Mouse (Mus musculus): ENCODE data around the gene Sh3d21. TPM values are rescaled to one million over a fixed set of nuclear protein-coding genes. Genes with fewer than 3 reads are reported as not detected.
"Not testable (repeated sequence)": the region's sequence is repeated elsewhere in the genome, so short reads cannot be mapped to it uniquely, and the experiment has no call there.

The Sh3d21 gene
- polyA plus RNA-seq, 1 experiment from 2014 or later = 7.0 TPM

GRCm38 (mm10) chr4:126194216-126194615, 30.9 kb upstream of the Sh3d21 start:
- ATAC-seq (ENCODE audit: insufficient read depth) (no peak), DNase-seq (no peak)
- H3K27ac ChIP-seq (ENCODE audit: low read depth) = no peak overlapping the region
- no peaks in the 10 kb centered on the region for H3K9me3 ChIP-seq (ENCODE audit: low read depth, low read length)
- H3K4me3 ChIP-seq (ENCODE audit: low read depth, low read length) = no peak overlapping the region
- H3K9ac ChIP-seq = no peak overlapping the region
- H3K27me3 ChIP-seq (ENCODE audit: insufficient read depth, low read length) = no peaks in the 10 kb centered on the region
- H3K4me2 ChIP-seq = no peak overlapping the region
- 0 out of 2 replicates have a peak, but pooled peaks cover 3% of the 10 kb centered on the region for H3K4me1 ChIP-seq (ENCODE audit: insufficient read depth)
- TF ChIP-seq CTCF (IDR thresholded peaks at IDR 0.05; ENCODE audit: low read depth) = no peak
- peaks cover 72% of the 10 kb centered on the region for H3K36me3 ChIP-seq (ENCODE audit: insufficient read depth)

GRCm38 (mm10) chr4:126190636-126191035, 27.3 kb upstream of the Sh3d21 start:
- Histone ChIP-seq H3K4me2 (no peak overlapping the region), H3K4me1 (ENCODE audit: insufficient read depth) (no peaks in the 10 kb centered on the region), H3K36me3 (ENCODE audit: insufficient read depth) (peaks cover 85% of the 10 kb centered on the region), H3K9ac (no peak overlapping the region), H3K27me3 (ENCODE audit: insufficient read depth, low read length) (no peaks in the 10 kb centered on the region), H3K9me3 (ENCODE audit: low read depth, low read length) (no peaks in the 10 kb centered on the region), H3K27ac (ENCODE audit: low read depth) (no peak overlapping the region), H3K4me3 (ENCODE audit: low read depth, low read length) (no peak overlapping the region)
- WGBS = 88% methylated on average over 2 of the region's 2 CpGs
- ATAC-seq (ENCODE audit: insufficient read depth) = no peak
- DNase-seq = no peak
- no peak for TF ChIP-seq CTCF (IDR thresholded peaks at IDR 0.05; ENCODE audit: low read depth)

GRCm38 (mm10) chr4:126187096-126187495, 23.8 kb upstream of the Sh3d21 start:
- no peak for DNase-seq
- Histone ChIP-seq H3K4me3 (ENCODE audit: low read depth, low read length) (no peak overlapping the region), H3K4me1 (ENCODE audit: insufficient read depth) (no peaks in the 10 kb centered on the region)

GRCm38 (mm10) chr4:126183034-126183433, 19.7 kb upstream of the Sh3d21 start:
- no peaks in the 10 kb centered on the region for H3K9me3 ChIP-seq (ENCODE audit: low read depth, low read length)
- H3K4me1 ChIP-seq (ENCODE audit: insufficient read depth) = no peaks in the 10 kb centered on the region
- no peak overlapping the region for H3K4me3 ChIP-seq (ENCODE audit: low read depth, low read length)
- H3K9ac ChIP-seq = no peak overlapping the region
- TF ChIP-seq CTCF (IDR thresholded peaks at IDR 0.05; ENCODE audit: low read depth) = no peak
- no peak for DNase-seq
- no peaks in the 10 kb centered on the region for H3K27me3 ChIP-seq (ENCODE audit: insufficient read depth, low read length)
- no peak for ATAC-seq (ENCODE audit: insufficient read depth)
- 75% methylated on average over 5 of the region's 5 CpGs for WGBS
- no peak overlapping the region for H3K4me2 ChIP-seq
- H3K27ac ChIP-seq (ENCODE audit: low read depth) = no peak overlapping the region
- peaks cover 91% of the 10 kb centered on the region for H3K36me3 ChIP-seq (ENCODE audit: insufficient read depth)

More at GRCm38 (mm10) chr4:126187096-126187495, 23.8 kb upstream of the Sh3d21 start:
- Histone ChIP-seq H3K4me2 (no peak overlapping the region), H3K27me3 (ENCODE audit: insufficient read depth, low read length) (no peaks in the 10 kb centered on the region), H3K36me3 (ENCODE audit: insufficient read depth) (peaks cover 87% of the 10 kb centered on the region), H3K27ac (ENCODE audit: low read depth) (no peak overlapping the region), H3K9me3 (ENCODE audit: low read depth, low read length) (no peaks in the 10 kb centered on the region), H3K9ac (no peak overlapping the region)
- ATAC-seq (ENCODE audit: insufficient read depth) = no peak
- no peak for TF ChIP-seq CTCF (IDR thresholded peaks at IDR 0.05; ENCODE audit: low read depth)
- 78% methylated on average over 3 of the region's 3 CpGs for WGBS

GRCm38 (mm10) chr4:126181170-126181957, 18.1 kb upstream of the Sh3d21 start:
- DNase-seq = peak; percentile 75
- Histone ChIP-seq H3K9me3 (ENCODE audit: low read depth, low read length) (no peaks in the 10 kb centered on the region), H3K9ac (no peak overlapping the region), H3K4me1 (ENCODE audit: insufficient read depth) (no peaks in the 10 kb centered on the region), H3K27ac (ENCODE audit: low read depth) (no peak overlapping the region), H3K27me3 (ENCODE audit: insufficient read depth, low read length) (no peaks in the 10 kb centered on the region), H3K4me3 (ENCODE audit: low read depth, low read length) (no peak overlapping the region), H3K36me3 (ENCODE audit: insufficient read depth) (peaks cover 90% of the 10 kb centered on the region), H3K4me2 (no peak overlapping the region)
- 50% methylated on average over 7 of the region's 7 CpGs for WGBS
- peak; percentile 72 for TF ChIP-seq CTCF (IDR thresholded peaks at IDR 0.05; ENCODE audit: low read depth)
- peak; percentile 38; the same call in 1 of the 2 replicates for ATAC-seq (ENCODE audit: insufficient read depth)

- 72% methylated on average over 7 of the region's 7 CpGs for WGBS
- H3K36me3 ChIP-seq (ENCODE audit: insufficient read depth) = peaks cover 94% of the 10 kb centered on the region
- H3K9me3 ChIP-seq (ENCODE audit: low read depth, low read length); DNase-seq; H3K4me1 ChIP-seq (ENCODE audit: insufficient read depth); H3K9ac ChIP-seq; ATAC-seq (ENCODE audit: insufficient read depth); H3K27ac ChIP-seq (ENCODE audit: low read depth); H3K4me3 ChIP-seq (ENCODE audit: low read depth, low read length); H3K27me3 ChIP-seq (ENCODE audit: insufficient read depth, low read length); H3K4me2 ChIP-seq: not testable (repeated sequence)
Measured at GRCm38 (mm10) chr4:126175980-126176379, 12.7 kb upstream of the Sh3d21 start.

- TF ChIP-seq CTCF (IDR thresholded peaks at IDR 0.05; ENCODE audit: low read depth) = no peak
- Histone ChIP-seq H3K4me3 (ENCODE audit: low read depth, low read length) (no peak overlapping the region), H3K36me3 (ENCODE audit: insufficient read depth) (peaks cover 94% of the 10 kb centered on the region), H3K9ac (no peak overlapping the region), H3K27ac (ENCODE audit: low read depth) (no peak overlapping the region), H3K4me1 (ENCODE audit: insufficient read depth) (no peaks in the 10 kb centered on the region), H3K27me3 (ENCODE audit: insufficient read depth, low read length) (no peaks in the 10 kb centered on the region), H3K4me2 (no peak overlapping the region), H3K9me3 (ENCODE audit: low read depth, low read length) (no peaks in the 10 kb centered on the region)
- 87% methylated on average over 5 of the region's 5 CpGs for WGBS
- DNase-seq (no peak), ATAC-seq (ENCODE audit: insufficient read depth) (no peak)
Measured at GRCm38 (mm10) chr4:126173800-126174199, 10.5 kb upstream of the Sh3d21 start.

GRCm38 (mm10) chr4:126170737-126171136, 7.4 kb upstream of the Sh3d21 start:
- H3K27me3 ChIP-seq (ENCODE audit: insufficient read depth, low read length); H3K4me2 ChIP-seq; H3K9me3 ChIP-seq (ENCODE audit: low read depth, low read length); H3K9ac ChIP-seq; DNase-seq; ATAC-seq (ENCODE audit: insufficient read depth); H3K4me1 ChIP-seq (ENCODE audit: insufficient read depth); H3K27ac ChIP-seq (ENCODE audit: low read depth); H3K4me3 ChIP-seq (ENCODE audit: low read depth, low read length): not testable (repeated sequence)
- 92% methylated on average over 5 of the region's 5 CpGs for WGBS
- peaks cover 98% of the 10 kb centered on the region for H3K36me3 ChIP-seq (ENCODE audit: insufficient read depth)

Data from lung, embryonic 14.5 days (tissue).